Mouse (Mus musculus) G1E (cell line): ENCODE measurements at regions not wholly inside any gene's neighbourhood (a gene's known extent, or its start where the extent isn't known, plus 50 kb on each side); places are given as distances from the start of the nearest gene placed in this dataset.

Experiments used
- ATAC-seq: 2 replicates; pipeline ENCODE4 v1.8.0; 2016; ENCODE audit warnings: mild to moderate bottlenecking; ENCODE audit not compliant: insufficient number of reproducible peaks, poor library complexity, low FRiP score, severe bottlenecking; ENCODE audit errors: extremely low read depth
- DNase-seq: peaks from one replicate; pipeline ENCODE4 v3.0.0; 2012; ENCODE audit warnings: low spot score
- H3K27me3 ChIP-seq: 2 replicates; pipeline ENCODE4 v1.6.1; 2012; ENCODE audit warnings: mild to moderate bottlenecking, low read length, inconsistent platforms; ENCODE audit not compliant: insufficient read depth
- H3K36me3 ChIP-seq: replicated peaks from 2 replicates; pipeline ENCODE3; 2012; ENCODE audit warnings: mild to moderate bottlenecking, inconsistent platforms
- H3K4me1 ChIP-seq: 2 replicates; pipeline ENCODE4 v1.6.1; 2012; ENCODE audit warnings: low read depth, low read length, inconsistent platforms, mixed read lengths; ENCODE audit not compliant: insufficient read depth
- H3K4me3 ChIP-seq: 2 replicates; pipeline ENCODE4 v1.5.1; 2012; ENCODE audit warnings: low read depth, mild to moderate bottlenecking, inconsistent platforms, low read length, moderate library complexity, mixed read lengths
- H3K9me3 ChIP-seq: replicated peaks from 2 replicates; pipeline ENCODE4 v1.6.1; 2012; ENCODE audit warnings: inconsistent platforms
- CTCF ChIP-seq: IDR thresholded peaks from 2 replicates; pipeline ENCODE4 v1.5.1; 2012; ENCODE audit warnings: low read depth, low read length, inconsistent platforms, mixed read lengths
- GATA1 ChIP-seq: IDR thresholded peaks from 2 replicates; pipeline ENCODE4 v1.6.1; 2012; ENCODE audit warnings: borderline replicate concordance, low read length, inconsistent platforms, mixed read lengths
- GATA2 ChIP-seq: IDR thresholded peaks from 2 replicates; pipeline ENCODE4 v1.6.1; 2012; ENCODE audit warnings: low read depth, low read length, inconsistent platforms, borderline replicate concordance
- POLR2AphosphoS5 ChIP-seq: IDR thresholded peaks from 2 replicates; pipeline ENCODE4 v1.6.1; 2012; ENCODE audit warnings: low read depth, low read length, inconsistent platforms; ENCODE audit not compliant: insufficient replicate concordance
- TAL1 ChIP-seq: conservative IDR thresholded peaks from 2 replicates; pipeline ENCODE4 v1.6.1; 2012; ENCODE audit warnings: low read depth, low read length, inconsistent platforms, mixed read lengths

- Histone ChIP-seq H3K36me3 (no peaks in the 10 kb centered on the region), H3K27me3 (no peaks in the 10 kb centered on the region), H3K9me3 (peaks cover 22% of the 10 kb centered on the region), H3K4me3 (no peak overlapping the region), H3K4me1 (no peaks in the 10 kb centered on the region)
- DNase-seq (no peak), ATAC-seq (no peak)
- no peak for TF ChIP-seq CTCF
- TF ChIP-seq POLR2AphosphoS5: no peak
- no peak for TF ChIP-seq GATA2
- no peak for TF ChIP-seq TAL1
- no peak for TF ChIP-seq GATA1
Observed at GRCm38 (mm10) chr5:52026148-52026547, 164.2 kb downstream of the Dhx15 start.

- DNase-seq: no peak
- TF ChIP-seq CTCF: no peak
- TF ChIP-seq TAL1: no peak
- TF ChIP-seq GATA2: no peak
- no peak for TF ChIP-seq POLR2AphosphoS5
- TF ChIP-seq GATA1: no peak
- no peaks in the 10 kb centered on the region for H3K36me3 ChIP-seq
- H3K9me3 ChIP-seq: peaks cover 20% of the 10 kb centered on the region
- H3K4me3 ChIP-seq: no peak overlapping the region
- H3K27me3 ChIP-seq: no peaks in the 10 kb centered on the region
- H3K4me1 ChIP-seq: no peaks in the 10 kb centered on the region
- ATAC-seq: no peak
Observed at GRCm38 (mm10) chr5:52023212-52023611, 167.1 kb downstream of the Dhx15 start.

GRCm38 (mm10) chr5:52016992-52017391, 173.3 kb downstream of the Dhx15 start:
- ATAC-seq (no peak), DNase-seq (no peak)
- no peak overlapping the region for H3K4me3 ChIP-seq
- peaks cover 6% of the 10 kb centered on the region for H3K9me3 ChIP-seq
- H3K27me3 ChIP-seq: no peaks in the 10 kb centered on the region
- no peak for TF ChIP-seq GATA1
- TF ChIP-seq CTCF: no peak
- TF ChIP-seq GATA2: no peak
- TF ChIP-seq POLR2AphosphoS5: no peak
- no peak for TF ChIP-seq TAL1
- H3K36me3 ChIP-seq: no peaks in the 10 kb centered on the region
- H3K4me1 ChIP-seq: no peaks in the 10 kb centered on the region

GRCm38 (mm10) chr5:52015786-52016185, 174.5 kb downstream of the Dhx15 start:
- no peak for ATAC-seq
- no peak for TF ChIP-seq CTCF
- no peak for TF ChIP-seq GATA1
- no peak for TF ChIP-seq TAL1
- TF ChIP-seq GATA2: no peak
- no peak for TF ChIP-seq POLR2AphosphoS5
- H3K27me3 ChIP-seq: no peaks in the 10 kb centered on the region

GRCm38 (mm10) chr5:52010426-52010825, 179.9 kb downstream of the Dhx15 start:
- Histone ChIP-seq H3K4me3 (no peak overlapping the region), H3K27me3 (no peaks in the 10 kb centered on the region), H3K36me3 (no peaks in the 10 kb centered on the region), H3K4me1 (no peaks in the 10 kb centered on the region), H3K9me3 (peaks cover 27% of the 10 kb centered on the region)
- TF ChIP-seq GATA2: no peak
- no peak for TF ChIP-seq GATA1
- TF ChIP-seq POLR2AphosphoS5: no peak
- DNase-seq: no peak
- ATAC-seq: no peak

More at GRCm38 (mm10) chr5:52015786-52016185, 174.5 kb downstream of the Dhx15 start:
- Histone ChIP-seq H3K36me3 (no peaks in the 10 kb centered on the region), H3K4me1 (no peaks in the 10 kb centered on the region), H3K4me3 (no peak overlapping the region), H3K9me3 (peaks cover 6% of the 10 kb centered on the region)
- no peak for DNase-seq

GRCm38 (mm10) chr5:52008942-52009341, 181.4 kb downstream of the Dhx15 start:
- TF ChIP-seq GATA1 (no peak), TAL1 (no peak), CTCF (no peak), POLR2AphosphoS5 (no peak), GATA2 (no peak)
- H3K4me1 ChIP-seq: no peaks in the 10 kb centered on the region
- peaks cover 27% of the 10 kb centered on the region for H3K9me3 ChIP-seq
- no peak overlapping the region for H3K4me3 ChIP-seq
- no peaks in the 10 kb centered on the region for H3K27me3 ChIP-seq
- no peak for DNase-seq
- no peak for ATAC-seq
- no peaks in the 10 kb centered on the region for H3K36me3 ChIP-seq
